Mouse (Mus musculus): Measurements from ENCODE around the gene Tepp.
A peak's percentile ranks its signal among the peaks of the same experiment; 100 is the strongest.

The Tepp gene

GRCm38 (mm10) chr8:95331720-95332436 lies 21.5 kb downstream of the Tepp start, which contains the start of the genes Zfp319 and Usb1:
Gene Zfp319, minus strand, starts transcription at chr8:95331950.
Gene Usb1, plus strand, starts transcription at chr8:95332284.
- DNase-seq = peak; percentile 93

DNA sequence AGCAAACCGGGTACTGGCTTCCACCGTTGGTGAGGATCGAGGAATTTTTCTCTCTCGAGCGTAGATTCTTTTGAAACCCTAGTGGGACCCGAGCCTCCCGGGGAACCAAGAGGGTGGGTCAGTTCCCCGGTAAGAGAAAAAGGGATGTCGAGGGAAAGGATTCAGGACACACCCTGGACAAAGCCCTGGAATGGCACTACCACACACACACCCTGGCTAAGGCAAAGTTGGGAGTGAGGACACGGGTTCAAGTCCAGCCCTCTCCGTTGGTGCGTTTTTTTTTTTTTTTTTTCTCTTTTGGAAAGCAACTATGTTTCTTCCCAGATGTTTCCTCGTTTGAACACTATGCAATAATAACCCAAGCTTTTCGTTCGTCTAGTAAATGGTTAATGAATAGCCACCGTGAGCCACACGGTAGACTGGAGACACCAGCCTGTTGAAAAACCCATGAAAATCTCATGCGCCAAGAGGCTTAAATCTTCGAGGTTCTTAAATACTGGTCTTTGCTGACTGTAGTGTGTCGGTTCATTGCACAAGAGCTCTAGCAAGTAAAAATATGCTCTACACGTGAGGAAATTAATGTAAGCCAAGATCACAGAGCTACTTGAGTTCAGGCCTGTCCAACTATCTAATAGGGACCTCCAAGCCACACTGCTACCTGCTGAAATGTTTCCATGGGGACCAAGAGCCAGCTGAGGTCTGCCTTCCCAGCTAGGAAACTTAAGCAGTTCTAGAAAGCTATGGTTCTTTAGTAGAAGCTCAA lies 22.3 kb downstream of the Tepp start:
- no peak for DNase-seq

- DNase-seq = no peak
Observed at GRCm38 (mm10) chr8:95335706-95336105, 25.3 kb downstream of the Tepp start.

DNA sequence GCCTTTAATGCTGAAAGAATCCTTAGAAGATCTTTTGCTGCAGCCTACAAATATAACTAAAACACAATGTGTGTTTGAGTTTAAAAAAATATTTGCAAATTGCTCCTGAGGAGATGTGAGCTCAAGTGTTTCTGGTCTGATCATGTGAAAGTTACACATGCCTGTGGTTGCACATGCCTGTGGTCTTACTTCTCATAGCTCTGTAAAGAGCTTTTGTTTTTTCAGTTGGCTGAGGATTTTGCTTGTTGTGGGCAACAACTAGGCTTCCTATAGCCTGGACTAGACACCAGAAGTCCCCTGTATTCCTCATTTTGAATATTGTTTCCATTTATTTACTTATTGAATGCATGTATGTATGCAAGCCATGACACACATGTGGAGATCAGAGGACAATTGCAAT lies 26.0 kb downstream of the Tepp start:
- no peak for DNase-seq

DNA sequence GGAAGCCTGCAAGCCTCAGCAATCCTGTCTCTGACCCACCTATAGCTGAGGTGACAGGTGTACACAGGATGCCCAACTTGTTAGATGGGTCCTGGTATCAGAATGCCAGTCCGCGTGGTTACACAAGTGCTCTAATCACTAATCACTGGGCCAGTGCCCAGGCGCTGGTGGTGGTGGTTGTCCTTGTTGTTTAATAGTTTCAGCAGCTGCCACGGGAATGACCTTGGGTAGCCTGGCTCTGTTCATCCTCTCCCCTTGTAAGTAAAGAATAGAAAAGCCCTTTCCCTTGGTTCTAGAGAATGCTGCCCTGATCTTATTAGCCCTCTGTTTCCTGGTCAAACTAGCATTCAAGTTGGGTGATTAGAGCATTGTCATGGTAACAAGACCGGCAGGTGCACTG lies 31.4 kb downstream of the Tepp start:
- DNase-seq = no peak

- no peak for DNase-seq
Observed at GRCm38 (mm10) chr8:95344668-95345067, 34.3 kb downstream of the Tepp start.

GRCm38 (mm10) chr8:95346643-95347545 lies 36.5 kb downstream of the Tepp start:
- DNase-seq = peak; percentile 54

DNA sequence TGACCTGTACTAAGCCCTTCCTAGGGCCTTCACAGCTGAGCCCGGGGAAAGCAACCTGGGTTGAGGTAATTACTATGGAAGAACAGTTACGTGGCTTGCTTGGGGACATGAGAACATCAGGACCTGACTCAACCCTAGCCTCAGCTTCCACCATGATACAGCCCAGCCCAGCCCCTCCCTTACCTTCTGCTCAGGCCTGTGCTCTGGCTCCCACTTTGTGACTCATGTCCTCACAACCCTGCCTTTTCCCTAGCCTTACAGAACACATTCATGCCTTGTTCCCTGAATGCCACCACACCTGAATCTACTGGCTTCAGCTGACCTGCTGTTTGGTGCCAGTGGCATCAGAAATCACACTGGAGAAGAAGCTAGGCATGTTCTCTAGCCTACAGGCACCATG lies 38.0 kb downstream of the Tepp start:
- no peak for DNase-seq

DNA sequence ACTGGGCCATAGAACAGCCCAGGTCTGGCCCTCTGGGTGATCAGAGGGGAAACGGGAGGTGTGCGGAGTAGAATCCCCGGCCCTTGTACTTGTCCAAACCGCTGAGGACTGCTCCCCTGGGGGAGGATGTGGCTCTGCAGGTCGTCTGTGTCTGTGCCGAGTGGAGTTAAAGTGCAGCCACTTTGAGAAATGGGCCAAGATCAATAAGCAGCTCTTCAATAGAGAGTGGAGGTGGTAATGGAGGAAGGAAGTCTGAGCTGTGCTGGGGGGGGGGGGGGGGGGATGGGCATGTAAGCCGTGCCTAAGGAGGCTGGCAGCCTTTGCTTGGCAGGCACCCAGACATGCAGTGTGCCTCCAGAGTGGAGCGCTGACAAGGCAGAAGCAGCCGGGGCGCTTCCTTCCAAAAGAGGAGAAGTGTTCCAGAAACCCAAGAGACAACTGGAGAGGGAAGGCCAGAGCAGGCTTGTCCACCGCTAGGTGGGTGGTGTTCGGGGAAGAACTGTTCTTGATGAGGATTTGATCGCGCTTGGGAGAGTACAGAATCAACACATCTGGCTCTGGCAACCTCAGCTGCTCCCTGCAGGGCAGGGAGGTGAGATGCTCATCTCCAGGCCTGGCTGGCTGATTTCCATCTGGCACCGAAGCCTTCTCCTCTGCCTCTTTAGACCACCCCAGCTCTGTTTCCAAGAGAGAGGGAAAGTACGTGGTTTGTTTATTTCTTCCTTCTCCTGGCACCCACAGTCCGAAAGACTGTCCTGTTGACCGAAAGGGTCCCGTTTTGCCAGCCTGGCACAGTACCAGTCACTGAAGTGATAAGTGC lies 38.7 kb downstream of the Tepp start:
- peak; percentile 86 for DNase-seq

DNA sequence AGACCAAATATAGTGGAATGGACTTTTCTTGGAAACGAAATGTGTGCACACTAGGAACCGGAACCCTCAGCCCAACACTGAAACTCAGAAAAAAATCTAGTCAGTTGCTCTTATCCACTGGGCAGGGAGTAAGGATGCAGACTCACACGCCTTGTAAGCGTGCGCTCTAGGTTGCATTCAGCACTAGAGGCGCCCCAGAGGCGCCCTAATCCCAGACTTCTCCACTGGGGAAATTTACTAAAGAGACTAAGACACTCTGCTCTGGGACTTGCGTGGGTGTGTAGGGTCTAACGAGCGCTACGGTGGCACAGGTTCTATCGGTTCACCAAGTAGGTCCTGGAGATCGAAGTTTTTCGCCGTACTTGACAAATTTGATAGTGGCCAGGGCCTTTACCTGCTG lies 41.1 kb downstream of the Tepp start:
- no peak for DNase-seq

GRCm38 (mm10) chr8:95352151-95352870 lies 41.9 kb downstream of the Tepp start, which contains the start of gene Mmp15:
Gene Mmp15, plus strand, starts transcription at chr8:95352268.
- no peak for DNase-seq

- no peak for DNase-seq
Observed at GRCm38 (mm10) chr8:95352871-95353866, 42.8 kb downstream of the Tepp start.

DNA sequence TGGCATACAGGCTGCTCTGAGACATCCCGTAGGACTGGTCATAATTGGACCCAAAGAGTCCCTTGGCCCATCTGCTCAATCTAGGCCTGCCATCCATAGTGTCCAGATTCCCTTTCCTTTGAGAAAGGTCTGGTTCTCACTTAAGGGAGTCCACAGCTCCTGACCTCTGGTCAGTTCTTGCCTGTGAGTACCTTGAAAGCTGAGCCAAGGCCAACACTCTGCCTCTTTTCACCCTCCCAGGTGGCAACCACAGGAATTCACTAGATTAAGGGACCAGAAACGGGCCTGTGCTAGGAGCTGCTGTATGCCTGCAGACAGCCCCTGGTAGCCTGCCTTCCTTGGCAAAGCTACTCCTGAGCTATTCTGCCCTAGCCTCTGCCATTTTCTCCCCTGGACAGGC lies 44.2 kb downstream of the Tepp start:
- DNase-seq = no peak

- no peak for DNase-seq
Observed at GRCm38 (mm10) chr8:95358550-95359411, 48.4 kb downstream of the Tepp start.

GRCm38 (mm10) chr8:95360181-95361015 lies 50.0 kb downstream of the Tepp start:
- no peak for DNase-seq

DNA sequence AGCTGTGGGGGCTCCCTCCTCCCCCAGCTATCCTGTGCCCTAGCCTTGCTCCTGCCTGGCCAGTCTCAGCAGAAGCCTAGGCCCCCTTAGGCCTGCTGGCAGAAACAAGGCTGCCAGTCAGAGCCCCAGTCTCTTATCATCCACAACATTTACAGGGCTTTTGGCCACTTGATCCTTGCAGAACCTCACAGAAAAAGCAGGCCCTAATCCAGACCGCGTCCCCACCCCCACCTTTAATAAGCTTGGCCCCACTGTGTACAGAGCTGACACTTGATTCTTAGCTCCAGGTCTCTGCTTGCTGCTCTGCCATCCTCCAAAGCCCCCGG lies 50.6 kb downstream of the Tepp start:
- DNase-seq = no peak

- no peak for DNase-seq
Observed at GRCm38 (mm10) chr8:95362272-95362671, 51.9 kb downstream of the Tepp start.

DNA sequence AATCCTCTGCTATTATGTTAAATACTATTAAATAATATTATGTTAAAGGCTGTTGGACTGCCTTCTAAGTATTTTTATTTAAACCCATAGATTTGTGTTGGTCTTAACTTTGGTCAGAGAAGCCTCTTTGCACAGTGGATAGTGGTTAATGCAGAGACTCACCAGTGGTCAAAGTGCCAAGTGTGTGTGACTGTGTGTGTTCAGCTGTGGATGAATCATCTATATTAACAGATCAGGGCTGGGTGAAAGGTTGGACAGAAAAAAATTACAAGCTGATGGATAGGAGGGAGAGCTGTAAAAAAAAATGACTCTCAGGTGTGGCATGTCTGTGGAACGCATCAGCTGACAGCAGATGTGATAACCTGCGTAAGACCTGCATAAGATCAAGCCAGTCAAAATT lies 53.5 kb downstream of the Tepp start:
- no peak for DNase-seq

Measured in layer of hippocampus, adult 9-11 months (tissue).